Mouse (Mus musculus) MEL (cell line): Measurements from ENCODE around the gene Otof.

Experiments used
- CTCF ChIP-seq, 3 experiments: IDR thresholded peaks in 2 of 3; conservative IDR thresholded peaks in 1 of 3; 2 replicates each; pipeline ENCODE4 v1.5.1; 2011 to 2012; ENCODE audit warnings: low read length in 3 of 3, low read depth in 2 of 3, mild to moderate bottlenecking in 2 of 3, improper control_type of control experiment in 1 of 3, inconsistent platforms in 1 of 3, mixed read lengths in 1 of 3, moderate library complexity in 1 of 3; ENCODE audit not compliant: control insufficient read depth in 1 of 3, insufficient read depth in 1 of 3, poor library complexity in 1 of 3, severe bottlenecking in 1 of 3
- HCFC1 ChIP-seq: IDR thresholded peaks from 2 replicates; pipeline ENCODE4 v1.6.1; 2012; ENCODE audit warnings: low read depth, mild to moderate bottlenecking, inconsistent platforms, low read length, improper control_type of control experiment, moderate library complexity
- NRF1 ChIP-seq: IDR thresholded peaks from 2 replicates; pipeline ENCODE4 v1.6.1; 2014; ENCODE audit warnings: low read depth, mild to moderate bottlenecking, inconsistent platforms, low read length, improper control_type of control experiment, moderate library complexity; ENCODE audit not compliant: poor library complexity, insufficient read depth, severe bottlenecking
- POLR2A ChIP-seq, 2 experiments: IDR thresholded peaks; 2 replicates each; pipeline ENCODE4 v1.6.1; 2011 to 2012; ENCODE audit warnings: low read length in 2 of 2, mild to moderate bottlenecking in 2 of 2, control low read depth in 1 of 2, improper control_type of control experiment in 1 of 2, low read depth in 1 of 2, moderate library complexity in 1 of 2; ENCODE audit not compliant: control insufficient read depth in 1 of 2, insufficient read depth in 1 of 2, poor library complexity in 1 of 2
- TAL1 ChIP-seq: IDR thresholded peaks from 2 replicates; pipeline ENCODE4 v1.6.1; 2012; ENCODE audit warnings: mild to moderate bottlenecking, inconsistent platforms, low read length, moderate library complexity, mixed read lengths

- no peak for TF ChIP-seq CTCF (IDR thresholded peaks at IDR 0.05 in 2 of 3, conservative IDR thresholded peaks at IDR 0.05 in 1 of 3; ENCODE audit: control insufficient read depth in 1 of 3, insufficient read depth in 1 of 3, low read depth in 2 of 3, low read length in 3 of 3, poor library complexity in 1 of 3, severe bottlenecking in 1 of 3)
- TF ChIP-seq HCFC1: no peak
- no peak for TF ChIP-seq POLR2A (IDR thresholded peaks at IDR 0.05; ENCODE audit: control insufficient read depth in 1 of 2, insufficient read depth in 1 of 2, low read depth in 1 of 2, low read length in 2 of 2, poor library complexity in 1 of 2)
- no peak for TF ChIP-seq TAL1
- no peak for TF ChIP-seq NRF1
Observed at GRCm38 (mm10) chr5:30472148-30472547, 10.4 kb upstream of the Otof start.
